Mouse (Mus musculus) lung, postnatal 0 days (tissue): ENCODE data around the gene 4930524N10Rik. TPM values are rescaled to one million over a fixed set of nuclear protein-coding genes. Genes with fewer than 3 reads are reported as not detected.

ENCODE experiments used
- ATAC-seq: fragments of 200-750 bp; cut with Nextera tagmentation; 2 replicates; pipeline ENCODE4 v1.8.0; 2017; ENCODE audit warnings: moderate library complexity
- DNase-seq: peaks from one replicate; pipeline ENCODE4 v3.0.0-alpha.2; 2016; ENCODE audit warnings: low spot score
- H3K27ac ChIP-seq: fragments of 300-500 bp; sonication (generic); 2 replicates; pipeline ENCODE4 v1.5.1; 2014; ENCODE audit warnings: antibody characterized with exemption, mild to moderate bottlenecking, low read length, mixed read lengths
- H3K27me3 ChIP-seq: fragments of 300-500 bp; sonication (generic); replicated peaks from 2 replicates; pipeline ENCODE4 v1.6.1; 2014; ENCODE audit warnings: low read length, mixed read lengths; ENCODE audit not compliant: insufficient read depth
- H3K36me3 ChIP-seq: fragments of 300-500 bp; sonication (generic); 2 replicates; pipeline ENCODE4 v1.6.1; 2014; ENCODE audit warnings: low read length, mixed read lengths; ENCODE audit not compliant: insufficient read depth
- H3K4me1 ChIP-seq: fragments of 300-500 bp; sonication (generic); 2 replicates; pipeline ENCODE4 v1.6.1; 2014; ENCODE audit warnings: antibody characterized with exemption, low read depth, low read length, mixed read lengths; ENCODE audit not compliant: insufficient read depth
- H3K4me2 ChIP-seq: fragments of 300-500 bp; sonication (generic); replicated peaks from 2 replicates; pipeline ENCODE4 v1.6.1; 2014; ENCODE audit warnings: low read depth, mild to moderate bottlenecking, low read length, moderate library complexity, mixed read lengths
- H3K4me3 ChIP-seq: fragments of 300-500 bp; sonication (generic); 2 replicates; pipeline ENCODE4 v1.5.1; 2014; ENCODE audit warnings: low read depth, low read length
- H3K9ac ChIP-seq: fragments of 300-500 bp; sonication (generic); replicated peaks from 2 replicates; pipeline ENCODE4 v1.6.1; 2014; ENCODE audit warnings: low read depth, mild to moderate bottlenecking
- H3K9me3 ChIP-seq: fragments of 300-500 bp; sonication (generic); 2 replicates; pipeline ENCODE4 v1.6.1; 2016; ENCODE audit warnings: low read length, mixed read lengths
- CTCF ChIP-seq: IDR thresholded peaks from 2 replicates; pipeline ENCODE4 v1.5.1; 2016; ENCODE audit warnings: antibody characterized with exemption, mild to moderate bottlenecking
- EP300 ChIP-seq: IDR thresholded peaks from 2 replicates; pipeline ENCODE4 v1.6.1; 2016; ENCODE audit warnings: antibody characterized with exemption, mild to moderate bottlenecking, control low read depth
- WGBS: fragments of 180-500 bp; shearing (Covaris S2); extraction: QIAGEN DNeasy Blood & Tissue Kit; methylation state at CpG from one replicate; pipeline ENCODE4 v1.1.7; 2014; 5-methylcytosine and 5-hydroxymethylcytosine counted together
- polyA plus RNA-seq: library from polyadenylated mRNA; unstranded; fragments of >200 nt; fragmentation: Nextera tagmentation; extraction: Ambion mirVana; gene quantifications from 2 replicates; pipeline ENCODE4 v1.2.1, GENCODE M21; 2015

4930524N10Rik gene
- polyA plus RNA-seq, result not detected in 2 replicates

- TF ChIP-seq CTCF (no peak), EP300 (no peak)
- DNase-seq (no peak), ATAC-seq (no peak)
- 12% methylated on average over 1 of the region's 1 CpGs for WGBS
- Histone ChIP-seq H3K27ac (no peak within 1 kb of the TSS), H3K4me1 (no peaks in the 10 kb centered on the region), H3K36me3 (no peaks in the 10 kb centered on the region), H3K9ac (no peak within 1 kb of the TSS), H3K4me2 (no peak within 1 kb of the TSS), H3K27me3 (no peaks in the 10 kb centered on the region), H3K4me3 (no peak within 1 kb of the TSS), H3K9me3 (no peaks in the 10 kb centered on the region)
Observed at GRCm38 (mm10) chrX:154343292-154343691, at the start of gene 4930524N10Rik. 4930524N10Rik (minus strand) TSS chrX:154343392.

DNA sequence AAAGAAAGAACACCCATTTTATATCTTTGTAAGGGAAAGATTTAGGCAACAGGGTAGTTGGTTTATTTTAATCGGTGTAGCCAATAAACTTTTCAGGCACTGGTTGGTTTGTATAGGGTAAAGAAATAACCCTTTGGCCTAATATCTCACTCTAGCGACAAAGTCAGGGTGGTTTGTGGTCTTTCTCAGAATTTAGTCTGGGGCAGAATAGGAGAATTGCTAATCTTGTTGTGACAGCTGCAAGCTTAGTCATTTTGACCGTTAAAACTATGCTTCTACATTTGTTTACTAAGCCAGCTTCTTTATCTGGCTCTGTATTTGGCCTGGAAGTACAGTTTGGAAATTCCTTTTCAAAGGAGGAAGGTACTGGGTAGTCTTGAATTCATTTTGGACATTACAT lies 6.8 kb upstream of the 4930524N10Rik start:
- no peaks in the 10 kb centered on the region for H3K27me3 ChIP-seq
- H3K9me3 ChIP-seq, result no peaks in the 10 kb centered on the region
- TF ChIP-seq EP300 (no peak), CTCF (no peak)
- DNase-seq (no peak), ATAC-seq (no peak)
- H3K4me1 ChIP-seq, result no peaks in the 10 kb centered on the region
- no peak overlapping the region for H3K27ac ChIP-seq
- H3K4me2 ChIP-seq, result no peak overlapping the region
- H3K36me3 ChIP-seq, result no peaks in the 10 kb centered on the region
- no peak overlapping the region for H3K9ac ChIP-seq
- no peak overlapping the region for H3K4me3 ChIP-seq
- 65% methylated on average over 3 of the region's 3 CpGs for WGBS

DNA sequence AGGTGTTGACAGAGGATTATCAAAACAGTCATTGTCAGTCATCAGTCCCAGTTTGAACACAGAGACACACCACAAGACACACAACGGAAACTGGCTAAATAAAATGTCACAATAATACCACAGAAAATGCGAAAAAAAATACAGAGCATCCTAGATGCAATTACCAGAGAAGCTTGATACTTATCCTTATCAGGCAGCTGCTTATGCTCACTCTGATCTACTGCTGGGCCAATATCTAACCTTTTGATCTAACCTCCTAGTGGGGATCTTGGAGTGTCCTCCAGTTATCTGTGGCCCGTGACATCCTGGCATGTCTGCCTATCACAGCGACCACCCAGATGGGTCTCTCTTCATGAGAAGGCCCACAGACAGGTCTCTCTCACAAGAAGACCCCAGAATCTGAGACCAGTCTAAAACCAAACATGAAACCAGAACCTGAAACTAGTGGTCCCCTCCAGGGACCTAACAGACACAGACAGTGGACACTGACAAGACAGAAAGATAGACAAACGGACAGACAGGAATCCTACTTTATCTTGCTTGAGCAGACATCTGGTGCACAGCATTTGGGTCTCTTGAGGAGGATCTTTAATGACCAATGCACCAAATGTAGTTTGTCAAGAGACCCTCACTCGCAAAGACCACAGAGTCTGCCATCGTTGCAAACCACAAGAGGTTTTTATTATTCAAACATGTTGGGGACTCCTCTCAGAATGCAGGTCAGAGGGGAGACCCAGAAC lies 6.3 kb upstream of the 4930524N10Rik start:
- H3K36me3 ChIP-seq, result no peaks in the 10 kb centered on the region
- ATAC-seq, result no peak
- H3K9me3 ChIP-seq, result no peaks in the 10 kb centered on the region
- DNase-seq, result no peak
- no peak overlapping the region for H3K4me3 ChIP-seq
- H3K4me2 ChIP-seq, result no peak overlapping the region
- TF ChIP-seq CTCF (no peak), EP300 (no peak)
- no peak overlapping the region for H3K9ac ChIP-seq
- H3K27ac ChIP-seq, result no peak overlapping the region
- no peaks in the 10 kb centered on the region for H3K27me3 ChIP-seq
- H3K4me1 ChIP-seq, result no peaks in the 10 kb centered on the region
- 78% methylated on average over 7 of the region's 7 CpGs for WGBS

DNA sequence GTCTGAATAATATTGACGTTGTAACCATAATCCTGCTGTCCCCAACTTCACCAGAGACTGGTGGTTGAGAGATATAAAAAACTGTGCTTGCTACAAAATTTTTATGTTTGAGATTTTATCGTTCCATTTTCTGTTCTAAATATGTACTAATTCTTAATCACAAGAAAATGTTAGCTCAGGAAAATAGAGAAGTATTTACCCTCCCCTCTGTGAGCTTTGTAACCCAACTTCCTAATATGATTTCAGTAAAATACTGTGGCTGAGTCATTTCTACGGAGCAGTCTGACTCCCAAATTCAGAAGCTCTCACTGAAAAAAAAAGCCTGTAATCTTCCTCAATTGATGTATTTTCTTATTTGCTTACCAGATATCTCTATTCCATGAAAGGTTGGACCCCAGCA lies 4.7 kb upstream of the 4930524N10Rik start:
- TF ChIP-seq EP300 (no peak), CTCF (no peak)
- H3K9me3 ChIP-seq, result no peaks in the 10 kb centered on the region
- DNase-seq, result no peak
- 64% methylated on average over 3 of the region's 3 CpGs for WGBS
- no peaks in the 10 kb centered on the region for H3K4me1 ChIP-seq
- H3K4me3 ChIP-seq, result no peak overlapping the region
- no peak for ATAC-seq
- no peaks in the 10 kb centered on the region for H3K36me3 ChIP-seq
- no peaks in the 10 kb centered on the region for H3K27me3 ChIP-seq
- no peak overlapping the region for H3K9ac ChIP-seq
- H3K4me2 ChIP-seq, result no peak overlapping the region
- H3K27ac ChIP-seq, result no peak overlapping the region

Other genes starting within 250 kb of the 4930524N10Rik start
- not detected in 2 replicates for gene Gm15140, start 222.7 kb downstream of the 4930524N10Rik start, polyA plus RNA-seq
- gene Samt4, start 138.6 kb upstream of the 4930524N10Rik start, polyA plus RNA-seq, result not detected in 2 replicates
- gene Samt2, start 236.0 kb upstream of the 4930524N10Rik start, polyA plus RNA-seq, result not detected in 2 replicates